Mouse (Mus musculus) lung, embryonic 14.5 days (tissue): Measurements from ENCODE around the gene Stom. TPM values are rescaled to one million over a fixed set of nuclear protein-coding genes. Genes with fewer than 3 reads are reported as not detected.

Experiments
- ATAC-seq: fragments of 200-750 bp; cut with Nextera tagmentation; 2 replicates; pipeline ENCODE4 v1.8.0; 2017; ENCODE audit warnings: mild to moderate bottlenecking, moderate TSS enrichment, moderate library complexity; ENCODE audit not compliant: insufficient read depth
- DNase-seq: peaks from one replicate; pipeline ENCODE4 v3.0.0-alpha.2; 2015
- H3K27ac ChIP-seq: fragments of 300-500 bp; sonication (generic); 2 replicates; pipeline ENCODE4 v1.5.1; 2014; ENCODE audit warnings: low read depth, mild to moderate bottlenecking, moderate library complexity
- H3K27me3 ChIP-seq: fragments of 300-500 bp; sonication (generic); 2 replicates; pipeline ENCODE4 v1.6.1; 2014; ENCODE audit warnings: low read length, control low read depth; ENCODE audit not compliant: insufficient read depth
- H3K36me3 ChIP-seq: fragments of 300-500 bp; sonication (generic); 2 replicates; pipeline ENCODE4 v1.6.1; 2014; ENCODE audit warnings: control low read depth; ENCODE audit not compliant: insufficient read depth
- H3K4me1 ChIP-seq: fragments of 300-500 bp; sonication (generic); 2 replicates; pipeline ENCODE4 v1.6.1; 2014; ENCODE audit warnings: antibody characterized with exemption, control low read depth; ENCODE audit not compliant: insufficient read depth
- H3K4me2 ChIP-seq: fragments of 300-500 bp; sonication (generic); 2 replicates; pipeline ENCODE4 v1.6.1; 2014; ENCODE audit warnings: mild to moderate bottlenecking
- H3K4me3 ChIP-seq: fragments of 300-500 bp; sonication (generic); 2 replicates; pipeline ENCODE4 v1.5.1; 2014; ENCODE audit warnings: low read depth, low read length
- H3K9ac ChIP-seq: fragments of 300-500 bp; sonication (generic); 2 replicates; pipeline ENCODE4 v1.6.1; 2014
- H3K9me3 ChIP-seq: fragments of 300-500 bp; sonication (generic); 2 replicates; pipeline ENCODE4 v1.6.1; 2016; ENCODE audit warnings: low read depth, low read length, control low read depth
- CTCF ChIP-seq: IDR thresholded peaks from 2 replicates; pipeline ENCODE4 v1.5.1; 2016; ENCODE audit warnings: antibody characterized with exemption, low read depth
- WGBS: fragments of 180-500 bp; shearing (Covaris S2); extraction: QIAGEN DNeasy Blood & Tissue Kit; methylation state at CpG from one replicate; pipeline ENCODE4 v1.1.7; 2014; 5-methylcytosine and 5-hydroxymethylcytosine counted together
- polyA plus RNA-seq: library from polyadenylated mRNA; unstranded; fragments of >200 nt; fragmentation: Nextera tagmentation; extraction: Ambion mirVana; gene quantifications from 2 replicates; pipeline ENCODE4 v1.2.1, GENCODE M21; 2014

Stom gene
- polyA plus RNA-seq, 1 experiment from 2014 or later, result 30.6 TPM

- Histone ChIP-seq H3K4me2 (no peak overlapping the region), H3K4me1 (no peaks in the 10 kb centered on the region), H3K27me3 (0 out of 2 replicates have a peak, but pooled peaks cover 3% of the 10 kb centered on the region), H3K9ac (no peak overlapping the region), H3K9me3 (no peaks in the 10 kb centered on the region), H3K4me3 (no peak overlapping the region), H3K27ac (no peak overlapping the region), H3K36me3 (no peaks in the 10 kb centered on the region)
- no peak for TF ChIP-seq CTCF
- WGBS, result 40% methylated on average over 2 of the region's 2 CpGs
- no peak for ATAC-seq
- no peak for DNase-seq
Measured at GRCm38 (mm10) chr2:35331205-35331604, 5.6 kb downstream of the Stom start.

- no peak overlapping the region for H3K4me2 ChIP-seq
- DNase-seq (no peak), ATAC-seq (no peak)
- no peaks in the 10 kb centered on the region for H3K36me3 ChIP-seq
- no peaks in the 10 kb centered on the region for H3K4me1 ChIP-seq
- H3K9me3 ChIP-seq, result no peaks in the 10 kb centered on the region
- H3K9ac ChIP-seq, result no peak overlapping the region
- no peaks in the 10 kb centered on the region for H3K27me3 ChIP-seq
- 81% methylated on average over 2 of the region's 2 CpGs for WGBS
- no peak overlapping the region for H3K27ac ChIP-seq
- TF ChIP-seq CTCF, result no peak
- H3K4me3 ChIP-seq, result no peak overlapping the region
Measured at GRCm38 (mm10) chr2:35329061-35329460, 7.7 kb downstream of the Stom start.

- Histone ChIP-seq H3K4me2 (no peak overlapping the region; the same call in 1 of the 2 replicates), H3K27me3 (no peaks in the 10 kb centered on the region), H3K27ac (peak overlapping the region; percentile 63), H3K4me1 (no peaks in the 10 kb centered on the region), H3K36me3 (no peaks in the 10 kb centered on the region), H3K9ac (no peak overlapping the region), H3K4me3 (no peak overlapping the region), H3K9me3 (no peaks in the 10 kb centered on the region)
- TF ChIP-seq CTCF, result no peak
- WGBS, result 43% methylated on average over 11 of the region's 11 CpGs
- DNase-seq (no peak), ATAC-seq (no peak)
Measured at GRCm38 (mm10) chr2:35328064-35328792, 8.5 kb downstream of the Stom start.

GRCm38 (mm10) chr2:35327583-35327982 lies 9.2 kb downstream of the Stom start:
- no peaks in the 10 kb centered on the region for H3K36me3 ChIP-seq
- peak overlapping the region; percentile 63 for H3K27ac ChIP-seq
- no peak for DNase-seq
- no peak for TF ChIP-seq CTCF
- H3K4me3 ChIP-seq, result no peak overlapping the region
- no peaks in the 10 kb centered on the region for H3K27me3 ChIP-seq
- whole genome bisulfite sequencing, result 45% methylated on average over 10 of the region's 10 CpGs
- H3K4me1 ChIP-seq, result no peaks in the 10 kb centered on the region
- no peak overlapping the region for H3K9ac ChIP-seq
- no peak for ATAC-seq
- H3K9me3 ChIP-seq, result no peaks in the 10 kb centered on the region
- no peak overlapping the region; the same call in 1 of the 2 replicates for H3K4me2 ChIP-seq

- no peak overlapping the region for H3K27ac ChIP-seq
- 25% methylated on average over 1 of the region's 1 CpGs for WGBS
- no peaks in the 10 kb centered on the region for H3K36me3 ChIP-seq
- H3K4me1 ChIP-seq, result no peaks in the 10 kb centered on the region
- no peaks in the 10 kb centered on the region for H3K9me3 ChIP-seq
- H3K9ac ChIP-seq, result no peak overlapping the region
- no peak for TF ChIP-seq CTCF
- H3K4me2 ChIP-seq, result no peak overlapping the region
- H3K4me3 ChIP-seq, result no peak overlapping the region
- no peaks in the 10 kb centered on the region for H3K27me3 ChIP-seq
- no peak for ATAC-seq
- DNase-seq, result peak; percentile 32
Measured at GRCm38 (mm10) chr2:35326931-35327330, 9.8 kb downstream of the Stom start.

GRCm38 (mm10) chr2:35325930-35326329 lies 10.8 kb downstream of the Stom start:
- H3K9me3 ChIP-seq, result no peaks in the 10 kb centered on the region
- H3K4me1 ChIP-seq, result no peaks in the 10 kb centered on the region
- DNase-seq, result no peak
- no peak overlapping the region for H3K4me3 ChIP-seq
- no peaks in the 10 kb centered on the region for H3K27me3 ChIP-seq
- H3K36me3 ChIP-seq, result peaks cover 6% of the 10 kb centered on the region; the same call in 1 of the 2 replicates
- WGBS, result 66% methylated on average over 10 of the region's 10 CpGs
- H3K9ac ChIP-seq, result no peak overlapping the region
- no peak overlapping the region for H3K4me2 ChIP-seq
- ATAC-seq, result no peak
- no peak overlapping the region for H3K27ac ChIP-seq
- TF ChIP-seq CTCF, result no peak

- ATAC-seq, result peak; percentile 56; the same call in 1 of the 2 replicates
- Histone ChIP-seq H3K27ac (no peak overlapping the region), H3K4me1 (no peaks in the 10 kb centered on the region)
Measured at GRCm38 (mm10) chr2:35322404-35323164, 14.2 kb downstream of the Stom start.

More at GRCm38 (mm10) chr2:35322404-35323164, 14.2 kb downstream of the Stom start:
- no peak overlapping the region for H3K9ac ChIP-seq
- no peak overlapping the region for H3K4me2 ChIP-seq
- H3K4me3 ChIP-seq, result no peak overlapping the region
- peaks cover 17% of the 10 kb centered on the region for H3K36me3 ChIP-seq
- no peaks in the 10 kb centered on the region for H3K27me3 ChIP-seq
- no peaks in the 10 kb centered on the region for H3K9me3 ChIP-seq
- TF ChIP-seq CTCF, result no peak
- 51% methylated on average over 10 of the region's 10 CpGs for WGBS
- DNase-seq, result peak; percentile 55
